Mouse (Mus musculus): ENCODE data around the gene Antxr1.

GRCm38 (mm10) chr6:87139796-87140553 lies 195.6 kb downstream of the Antxr1 start:
- no peak for TF ChIP-seq CTCF (IDR thresholded peaks at IDR 0.05; ENCODE audit: borderline replicate concordance, insufficient read depth, low read depth, low read length)
- no peak for TF ChIP-seq POLR2A (IDR thresholded peaks at IDR 0.05; ENCODE audit: borderline replicate concordance, insufficient read depth, low read length)

All from cerebellum, adult 2 months (tissue).